Mouse (Mus musculus) heart, adult 18-20 months (tissue): ENCODE results near the gene Prb1. TPM values are rescaled to one million over a fixed set of nuclear protein-coding genes. Genes with fewer than 3 reads are reported as not detected.
"Not testable (repeated sequence)": the region's sequence is repeated elsewhere in the genome, so short reads cannot be mapped to it uniquely, and the experiment has no call there.

Experiments used
- DNase-seq, 2 experiments: peaks; one replicate each; pipeline ENCODE4 v3.0.0; 2021 to 2022; ENCODE audit warnings: mixed read lengths in 1 of 2
- long read RNA-seq, 2 experiments: library from polyadenylated mRNA; stranded (forward); transcript quantifications; one replicate each; pipeline ENCODE4 v2.0.0; 2021
- total RNA-seq, 2 experiments: library from RNA; stranded (reverse); gene quantifications; 2 replicates each; pipeline ENCODE4 v1.2.3; 2021

Prb1 gene
- not detected for total RNA-seq
- long read RNA-seq, experiment 1 = 0 reads
- long read RNA-seq, experiment 2 = 0 reads

- DNase-seq = not testable (repeated sequence)
Measured at GRCm38 (mm10) chr6:132210421-132210820, at the start of gene Prb1. TSS of gene Prb1 (minus strand) at chr6:132210521.

Other genes with a start within 250 kb of the Prb1 start
- gene Prpmp5, start 104.2 kb upstream of the Prb1 start, total RNA-seq = not detected
- not detected for gene Gm8882, start 153.6 kb upstream of the Prb1 start, total RNA-seq